16 mouse cellular contexts compared by ENCODE assay signal in genomic region chr11:59364417-59364816, GRCm38 (mm10). TPM values are rescaled to one million over a fixed set of nuclear protein-coding genes. Genes with fewer than 3 reads are reported as not detected.
A peak's percentile ranks its signal among the peaks of the same experiment; 100 is the strongest.
DNase-seq lines count a peak whose midpoint lies in the region; ATAC-seq and TF ChIP-seq lines count a peak whose summit lies in the region.
"Had no signal": no experiment of that assay in that cellular context is flagged by ENCODE, and none has a peak within 500 bp of the region (broad histone marks: within the 10 kb centered on the region; RNA-seq: fewer than 3 reads in every experiment).

No protein-coding gene starts in this region.

- no peaks in the 10 kb centered on the region for H3K27me3 ChIP-seq in forebrain, embryonic 10.5 days (ENCODE audit: poor library complexity, severe bottlenecking)
- H3K27me3 ChIP-seq in forebrain, postnatal 0 days (ENCODE audit: insufficient read depth, low read length): no peaks in the 10 kb centered on the region
- no peaks in the 10 kb centered on the region; the same call in 1 of the 2 replicates for H3K27me3 ChIP-seq in hindbrain, embryonic 10.5 days (ENCODE audit: insufficient read depth, poor library complexity, severe bottlenecking)
- no peaks in the 10 kb centered on the region for H3K27me3 ChIP-seq in hindbrain, embryonic 16.5 days (replicated peaks; ENCODE audit: control insufficient read depth, insufficient read depth, low read length)
- H3K27me3 ChIP-seq in neural tube, embryonic 12.5 days (replicated peaks): no peaks in the 10 kb centered on the region
- H3K27me3 ChIP-seq: liver, embryonic 15.5 days had no signal

- H3K4me3 ChIP-seq in forebrain, embryonic 10.5 days: no peak overlapping the region
- no peak overlapping the region for H3K4me3 ChIP-seq in forebrain, postnatal 0 days (ENCODE audit: low read depth, low read length)
- H3K4me3 ChIP-seq in hindbrain, embryonic 10.5 days: no peak overlapping the region
- H3K4me3 ChIP-seq in hindbrain, embryonic 16.5 days (ENCODE audit: low read length): no peak overlapping the region
- H3K4me3 ChIP-seq in neural tube, embryonic 12.5 days: no peak overlapping the region
- H3K4me3 ChIP-seq: liver, embryonic 15.5 days had no signal

- peak overlapping the region; percentile 48 for H3K27ac ChIP-seq in forebrain, embryonic 10.5 days
- no peak overlapping the region for H3K27ac ChIP-seq in forebrain, postnatal 0 days (ENCODE audit: low read depth, low read length)
- H3K27ac ChIP-seq in hindbrain, embryonic 10.5 days: peak overlapping the region; percentile 62
- no peak overlapping the region for H3K27ac ChIP-seq in hindbrain, embryonic 16.5 days (ENCODE audit: low read depth, low read length)
- no peak overlapping the region for H3K27ac ChIP-seq in neural tube, embryonic 12.5 days
- H3K27ac ChIP-seq: liver, embryonic 15.5 days had no signal

- TF ChIP-seq CTCF in forebrain, postnatal 0 days (IDR thresholded peaks at IDR 0.05; ENCODE audit: low read depth): no peak

- 73% methylated on average over 3 of the region's 3 CpGs for WGBS in forebrain, embryonic 10.5 days
- WGBS in forebrain, postnatal 0 days: 42% methylated on average over 3 of the region's 3 CpGs
- WGBS in hindbrain, embryonic 10.5 days: 81% methylated on average over 3 of the region's 3 CpGs
- 46% methylated on average over 3 of the region's 3 CpGs for WGBS in hindbrain, embryonic 16.5 days
- WGBS in neural tube, embryonic 12.5 days: 57% methylated on average over 3 of the region's 3 CpGs

- no peak overlapping the region for H3K4me2 ChIP-seq in forebrain, postnatal 0 days (ENCODE audit: low read depth)
- H3K4me2 ChIP-seq in hindbrain, embryonic 16.5 days (ENCODE audit: low read length): no peak overlapping the region
- no peak overlapping the region for H3K4me2 ChIP-seq in neural tube, embryonic 12.5 days (replicated peaks)
- H3K4me2 ChIP-seq: liver, embryonic 15.5 days had no signal

- no peaks in the 10 kb centered on the region for H3K36me3 ChIP-seq in forebrain, embryonic 10.5 days (replicated peaks)
- no peaks in the 10 kb centered on the region for H3K36me3 ChIP-seq in forebrain, postnatal 0 days (ENCODE audit: insufficient read depth)
- no peaks in the 10 kb centered on the region for H3K36me3 ChIP-seq in hindbrain, embryonic 10.5 days
- no peaks in the 10 kb centered on the region for H3K36me3 ChIP-seq in hindbrain, embryonic 16.5 days (ENCODE audit: control insufficient read depth, insufficient read depth, low read length)
- H3K36me3 ChIP-seq in neural tube, embryonic 12.5 days: no peaks in the 10 kb centered on the region
- H3K36me3 ChIP-seq: liver, embryonic 15.5 days had no signal

- no peak overlapping the region for H3K9ac ChIP-seq in forebrain, postnatal 0 days
- H3K9ac ChIP-seq in hindbrain, embryonic 16.5 days (ENCODE audit: low read depth, low read length): no peak overlapping the region
- peak overlapping the region; percentile 3; the same call in 1 of the 2 replicates for H3K9ac ChIP-seq in neural tube, embryonic 12.5 days
- H3K9ac ChIP-seq: liver, embryonic 15.5 days had no signal

- no peaks in the 10 kb centered on the region for H3K9me3 ChIP-seq in forebrain, embryonic 10.5 days
- H3K9me3 ChIP-seq in forebrain, postnatal 0 days (ENCODE audit: low read length): no peaks in the 10 kb centered on the region
- H3K9me3 ChIP-seq in hindbrain, embryonic 10.5 days: no peaks in the 10 kb centered on the region
- H3K9me3 ChIP-seq in hindbrain, embryonic 16.5 days (ENCODE audit: control insufficient read depth, low read length): no peaks in the 10 kb centered on the region
- no peaks in the 10 kb centered on the region for H3K9me3 ChIP-seq in neural tube, embryonic 12.5 days
- H3K9me3 ChIP-seq: liver, embryonic 15.5 days had no signal

- DNase-seq in forebrain, embryonic 10.5 days (ENCODE audit: extremely low spot score, low spot score): no peak
- no peak for DNase-seq in forebrain, postnatal 0 days
- DNase-seq in hindbrain, embryonic 10.5 days (ENCODE audit: low spot score): no peak
- DNase-seq in neural tube, embryonic 10.5 days (ENCODE audit: extremely low spot score, low spot score): no peak
- peak; percentile 53 to 82 for DNase-seq in lung, postnatal 4 days
- DNase-seq in cerebellum, adult 18-20 months: no peak
- DNase-seq: adrenal gland, adult 8-10 months; cerebellum, adult 11-12 months; retina, postnatal 1 day had no signal

- ATAC-seq in forebrain, postnatal 0 days: no peak
- no peak for ATAC-seq in hindbrain, embryonic 16.5 days
- no peak for ATAC-seq in neural tube, embryonic 12.5 days (ENCODE audit: low FRiP score, low read depth)

- H3K4me1 ChIP-seq in forebrain, embryonic 10.5 days: peaks cover 22% of the 10 kb centered on the region
- H3K4me1 ChIP-seq in forebrain, postnatal 0 days (ENCODE audit: insufficient read depth): no peaks in the 10 kb centered on the region
- H3K4me1 ChIP-seq in hindbrain, embryonic 10.5 days (replicated peaks): peaks cover 5% of the 10 kb centered on the region; the same call in 1 of the 2 replicates
- H3K4me1 ChIP-seq in hindbrain, embryonic 16.5 days (ENCODE audit: control insufficient read depth, insufficient read depth, low read depth, low read length): peaks cover 3% of the 10 kb centered on the region
- peaks cover 17% of the 10 kb centered on the region for H3K4me1 ChIP-seq in neural tube, embryonic 12.5 days
- H3K4me1 ChIP-seq: liver, embryonic 15.5 days had no signal

RNA-seq across cellular contexts. Expression of gene Prss38, which starts 11.0 kb away (rescaled TPM):
- not detected in 2 replicates for polyA plus RNA-seq in forebrain, embryonic 10.5 days (2016; fragmentation: Nextera tagmentation; extraction: Ambion mirVana)
- not detected in 2 replicates for total RNA-seq in forebrain, postnatal 0 days (2014; rRNA removed)
- 0.12 TPM in 1 of 2 replicates, not detected in the other for polyA plus RNA-seq in forebrain, postnatal 0 days (2015; fragmentation: Nextera tagmentation; extraction: Ambion mirVana)
- polyA plus RNA-seq in hindbrain, embryonic 10.5 days (2016; fragmentation: Nextera tagmentation; extraction: Ambion mirVana): not detected in 2 replicates
- not detected in 2 replicates for polyA plus RNA-seq in hindbrain, embryonic 16.5 days (2015; fragmentation: Nextera tagmentation; extraction: Ambion mirVana)
- polyA plus RNA-seq in neural tube, embryonic 12.5 days (2016; fragmentation: Nextera tagmentation; extraction: Ambion mirVana): not detected in 2 replicates
- total RNA-seq: adrenal gland, adult 8-10 months; layer of hippocampus, postnatal 10 days; MEL; monocyte, adult 5-6 weeks had no signal
- polyA plus RNA-seq: gonadal fat pad, adult 2 months; liver, embryonic 15.5 days had no signal

RNA-seq across cellular contexts. Expression of gene Wnt9a, which starts 57.7 kb away (rescaled TPM):
- 9.9 and 10.9 TPM in 2 replicates for polyA plus RNA-seq in forebrain, embryonic 10.5 days (2016; fragmentation: Nextera tagmentation; extraction: Ambion mirVana)
- total RNA-seq in forebrain, postnatal 0 days (2014; rRNA removed): 1.9 and 5.6 TPM in 2 replicates
- polyA plus RNA-seq in forebrain, postnatal 0 days (2015; fragmentation: Nextera tagmentation; extraction: Ambion mirVana): 2.1 and 2.6 TPM in 2 replicates
- 9.8 and 10.7 TPM in 2 replicates for polyA plus RNA-seq in hindbrain, embryonic 10.5 days (2016; fragmentation: Nextera tagmentation; extraction: Ambion mirVana)
- polyA plus RNA-seq in hindbrain, embryonic 16.5 days (2015; fragmentation: Nextera tagmentation; extraction: Ambion mirVana): 3.1 and 3.5 TPM in 2 replicates
- 3.9 and 4.2 TPM in 2 replicates for polyA plus RNA-seq in neural tube, embryonic 12.5 days (2016; fragmentation: Nextera tagmentation; extraction: Ambion mirVana)
- total RNA-seq: MEL; monocyte, adult 5-6 weeks had no signal

Comparison
In these comparisons a context has a peak if more than half of its experiments do, and no peak if none do; other contexts are left out.
1. H3K27ac ChIP-seq: peak in forebrain, embryonic 10.5 days (single experiment) and hindbrain, embryonic 10.5 days (single experiment); none in forebrain, postnatal 0 days (single experiment), hindbrain, embryonic 16.5 days (single experiment) and neural tube, embryonic 12.5 days (single experiment).
2. DNase-seq: peak in lung, postnatal 4 days (2 of 2); none in forebrain, embryonic 10.5 days (single experiment), forebrain, postnatal 0 days (single experiment), hindbrain, embryonic 10.5 days (single experiment), neural tube, embryonic 10.5 days (single experiment) and cerebellum, adult 18-20 months (0 of 2).